Mouse (Mus musculus) cerebellum, adult 9-11 months (tissue): ENCODE data around the gene Cdk12.
"Not testable (repeated sequence)": the region's sequence is repeated elsewhere in the genome, so short reads cannot be mapped to it uniquely, and the experiment has no call there.

Experiments used
- DNase-seq: peaks from one replicate; pipeline ENCODE4 v3.0.0; 2022

The Cdk12 gene

GRCm38 (mm10) chr11:98202641-98203350 is at the start of gene Cdk12:
Gene Cdk12, plus strand, starts transcription at chr11:98203059.
- DNase-seq, result peak; percentile 97

GRCm38 (mm10) chr11:98155094-98155493 is 47.8 kb upstream of the Cdk12 start:
- no peak for DNase-seq

DNA sequence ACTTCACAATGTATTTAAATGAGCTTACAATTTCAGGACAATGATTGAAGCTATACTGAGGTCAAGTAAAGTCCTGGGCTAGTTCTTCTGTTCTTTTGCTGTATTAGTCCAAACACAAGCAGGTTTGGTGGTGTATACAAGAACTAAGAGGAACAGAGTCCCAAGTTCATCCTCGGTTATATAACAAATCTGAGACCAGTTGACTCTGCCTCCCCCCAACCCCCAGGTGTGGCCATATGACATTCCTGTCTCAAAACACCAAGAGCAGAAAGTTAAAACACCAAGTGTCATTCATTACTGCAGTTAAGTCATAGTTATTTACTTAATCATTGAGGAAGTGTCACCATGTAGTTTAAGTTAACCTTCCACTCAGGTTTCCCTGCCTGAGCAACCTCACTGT is 34.5 kb upstream of the Cdk12 start:
- no peak for DNase-seq

GRCm38 (mm10) chr11:98182149-98182548 is 20.7 kb upstream of the Cdk12 start:
- DNase-seq, result not testable (repeated sequence)

DNA sequence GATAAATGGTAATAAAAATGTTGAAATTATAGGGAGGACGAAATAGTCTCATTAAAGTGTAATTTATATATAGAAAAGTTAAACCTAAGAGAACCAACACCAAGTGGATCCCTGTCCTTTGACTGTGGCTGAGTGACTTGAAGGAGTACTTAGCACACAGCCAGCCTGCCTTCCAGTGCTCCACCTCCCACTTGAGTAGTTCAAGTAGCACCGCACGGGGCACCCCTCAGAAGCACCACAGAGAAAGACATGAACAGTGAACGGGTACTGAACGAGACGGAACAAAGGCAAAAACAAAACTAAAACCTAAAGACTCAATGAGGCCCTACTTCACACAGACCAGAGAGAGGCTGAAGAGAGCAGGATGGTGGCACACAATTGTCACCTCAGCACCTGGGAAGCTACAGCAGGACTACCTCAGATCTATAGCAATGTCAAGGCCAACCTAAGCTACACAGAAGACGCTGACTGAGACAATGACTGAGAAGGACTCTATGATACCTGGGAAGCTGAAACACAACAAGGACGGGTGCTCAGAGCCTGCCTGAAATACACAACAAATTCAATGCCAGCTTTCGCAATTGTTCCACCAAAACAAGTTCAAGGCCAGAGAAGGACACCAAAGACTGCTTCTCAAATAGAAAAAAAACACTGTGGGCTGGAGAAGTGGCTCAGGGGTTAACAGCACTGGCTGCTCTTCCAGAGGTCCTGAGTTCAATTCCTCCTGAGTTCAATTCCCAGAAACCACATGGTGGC is 15.0 kb upstream of the Cdk12 start:
- DNase-seq, result no peak

- DNase-seq, result no peak
Observed at GRCm38 (mm10) chr11:98190820-98191219, 12.0 kb upstream of the Cdk12 start.

- peak; percentile 91 for DNase-seq
Observed at GRCm38 (mm10) chr11:98192901-98193805, 9.7 kb upstream of the Cdk12 start, which contains the start of gene Med1. Gene Med1, minus strand, starts transcription at chr11:98193293.

- peak; percentile 44 for DNase-seq
Observed at GRCm38 (mm10) chr11:98201791-98202640, 843 bp upstream of the Cdk12 start.

DNA sequence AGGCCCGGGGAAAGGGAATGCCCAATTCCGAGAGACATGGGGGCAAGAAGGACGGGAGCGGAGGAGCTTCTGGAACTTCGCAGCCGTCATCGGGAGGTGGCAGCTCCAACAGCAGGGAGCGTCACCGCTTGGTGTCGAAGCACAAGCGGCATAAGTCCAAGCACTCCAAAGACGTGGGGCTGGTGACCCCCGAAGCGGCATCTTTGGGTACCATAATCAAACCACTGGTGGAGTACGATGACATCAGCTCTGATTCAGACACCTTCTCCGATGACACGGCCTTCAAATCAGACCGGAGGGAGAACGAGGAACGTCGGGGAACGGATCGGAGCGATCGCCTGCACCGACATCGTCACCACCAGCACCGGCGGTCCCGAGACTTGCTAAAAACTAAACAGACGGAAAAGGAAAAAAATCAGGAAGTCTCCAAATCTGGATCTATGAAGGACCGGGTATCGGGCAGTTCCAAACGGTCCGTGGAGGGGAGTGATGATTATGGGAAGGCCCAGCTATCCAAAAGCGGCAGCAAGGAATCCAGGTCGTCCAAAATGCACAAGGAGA is 572 bp downstream of the Cdk12 start:
- DNase-seq, result peak; percentile 66

DNA sequence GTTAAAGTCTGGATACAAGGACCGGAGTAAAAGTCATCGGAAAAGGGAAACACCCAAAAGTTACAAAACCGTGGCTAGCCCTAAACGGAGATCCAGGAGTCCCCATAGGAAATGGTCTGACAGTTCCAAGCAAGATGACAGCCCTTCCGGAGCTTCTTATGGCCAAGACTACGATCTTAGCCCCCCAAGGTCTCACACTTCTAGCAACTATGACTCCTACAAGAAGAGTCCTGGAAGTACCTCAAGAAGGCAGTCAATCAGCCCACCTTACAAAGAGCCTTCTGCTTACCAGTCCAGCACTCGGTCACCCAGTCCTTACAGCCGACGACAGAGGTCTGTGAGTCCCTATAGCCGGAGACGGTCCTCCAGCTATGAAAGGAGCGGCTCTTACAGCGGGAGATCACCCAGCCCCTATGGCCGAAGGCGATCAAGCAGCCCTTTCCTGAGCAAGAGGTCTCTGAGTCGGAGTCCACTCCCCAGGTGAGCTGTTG is 1.1 kb downstream of the Cdk12 start:
- DNase-seq, result no peak

- no peak for DNase-seq
Observed at GRCm38 (mm10) chr11:98205463-98205862, 2.6 kb downstream of the Cdk12 start.

DNA sequence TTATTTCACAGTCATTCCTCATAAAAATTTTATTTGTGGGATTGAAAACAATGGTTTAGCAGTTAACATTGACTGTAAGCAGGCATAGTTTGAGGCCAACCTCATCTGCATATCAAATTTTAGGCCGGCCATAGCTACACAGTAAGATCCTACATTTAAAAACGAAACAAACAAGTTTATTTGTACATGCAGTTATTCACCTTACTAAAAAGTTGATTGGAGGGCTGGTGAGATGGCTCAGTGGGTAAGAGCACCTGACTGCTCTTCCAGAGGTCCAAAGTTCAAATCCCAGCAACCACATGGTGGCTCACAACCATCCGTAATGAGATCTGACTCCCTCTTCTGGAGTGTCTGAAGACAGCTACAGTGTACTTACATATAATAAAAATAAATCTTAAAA is 3.4 kb downstream of the Cdk12 start:
- DNase-seq, result not testable (repeated sequence)

- DNase-seq, result not testable (repeated sequence)
Observed at GRCm38 (mm10) chr11:98209661-98210060, 6.8 kb downstream of the Cdk12 start.

DNA sequence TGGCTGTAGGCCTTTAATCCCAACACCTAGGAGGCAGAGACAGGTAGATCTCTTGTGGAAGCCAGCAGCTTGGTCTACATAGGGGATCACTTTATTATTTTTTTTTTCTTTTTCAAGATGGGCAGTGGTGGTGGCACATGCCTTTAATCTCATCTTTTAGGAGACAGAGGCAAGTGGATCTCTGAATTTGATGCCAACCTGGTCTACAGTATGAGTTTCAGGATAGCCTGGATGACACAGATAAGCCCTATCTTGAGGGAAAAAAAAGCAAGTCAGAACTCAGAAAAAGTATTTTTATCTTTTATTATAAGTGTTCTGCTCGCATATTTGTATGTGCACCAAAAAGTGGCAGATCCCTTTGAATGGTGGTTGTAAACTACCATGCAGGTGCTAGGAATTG is 10.5 kb downstream of the Cdk12 start:
- DNase-seq, result no peak

DNA sequence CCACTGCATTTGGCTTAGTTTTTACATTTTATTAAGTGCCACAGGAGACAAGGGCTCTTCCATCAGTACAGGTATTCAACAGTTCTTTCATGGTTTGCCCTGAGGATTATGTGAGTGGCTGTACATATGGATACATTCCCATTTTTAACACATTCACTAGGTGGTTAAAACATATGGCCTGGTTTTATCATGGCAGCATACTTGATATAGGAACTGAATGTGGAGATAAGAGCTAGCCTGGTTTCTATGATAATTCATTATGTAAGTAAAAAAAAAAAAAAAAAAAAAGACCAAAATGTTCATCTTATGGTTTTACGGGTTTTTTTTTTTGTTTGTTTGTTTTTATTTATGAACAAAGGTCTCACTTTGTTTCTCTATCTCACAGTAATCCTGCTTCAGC is 23.5 kb downstream of the Cdk12 start:
- no peak for DNase-seq

DNA sequence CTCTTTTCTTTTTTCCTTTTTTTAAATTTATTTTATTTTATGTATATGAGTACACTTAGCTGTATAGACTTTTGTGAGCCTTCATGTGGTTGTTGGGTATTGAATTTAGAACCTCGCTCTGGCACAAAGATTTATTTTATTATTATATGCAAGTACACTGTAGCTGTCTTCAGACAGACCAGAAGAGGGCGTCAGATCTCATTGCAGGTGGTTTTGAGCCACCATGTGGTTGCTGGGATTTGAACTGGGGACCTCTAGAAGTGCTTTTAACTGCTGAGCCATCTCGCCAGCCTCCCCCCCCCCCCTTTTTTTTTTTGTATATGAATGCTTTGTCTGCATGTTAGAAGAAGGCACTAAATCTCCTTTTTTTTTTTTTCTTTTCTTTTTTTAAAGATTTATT is 35.6 kb downstream of the Cdk12 start:
- DNase-seq, result no peak

GRCm38 (mm10) chr11:98238995-98239394 is 36.1 kb downstream of the Cdk12 start:
- no peak for DNase-seq

- DNase-seq, result not testable (repeated sequence)
Observed at GRCm38 (mm10) chr11:98242910-98243309, 40.1 kb downstream of the Cdk12 start.

DNA sequence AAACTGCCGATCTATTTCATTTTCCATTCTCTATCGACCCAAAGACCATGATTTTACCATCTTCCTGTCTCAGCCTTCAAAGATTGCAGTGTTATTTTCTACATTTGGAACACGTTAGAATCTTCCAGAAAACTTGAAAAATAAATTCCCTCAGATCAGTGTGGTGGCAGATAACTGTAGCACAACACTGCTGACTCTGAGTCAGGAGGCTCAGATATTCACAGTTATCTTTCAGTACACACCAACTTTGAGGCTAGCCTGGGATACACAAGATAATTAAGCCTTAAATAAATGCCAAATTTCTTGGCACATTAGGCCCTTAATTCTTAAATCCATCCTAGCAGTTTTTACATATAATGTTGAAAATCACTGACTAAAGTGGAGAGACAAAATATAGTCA is 41.6 kb downstream of the Cdk12 start:
- no peak for DNase-seq

- no peak for DNase-seq
Observed at GRCm38 (mm10) chr11:98247325-98247724, 44.5 kb downstream of the Cdk12 start.

DNA sequence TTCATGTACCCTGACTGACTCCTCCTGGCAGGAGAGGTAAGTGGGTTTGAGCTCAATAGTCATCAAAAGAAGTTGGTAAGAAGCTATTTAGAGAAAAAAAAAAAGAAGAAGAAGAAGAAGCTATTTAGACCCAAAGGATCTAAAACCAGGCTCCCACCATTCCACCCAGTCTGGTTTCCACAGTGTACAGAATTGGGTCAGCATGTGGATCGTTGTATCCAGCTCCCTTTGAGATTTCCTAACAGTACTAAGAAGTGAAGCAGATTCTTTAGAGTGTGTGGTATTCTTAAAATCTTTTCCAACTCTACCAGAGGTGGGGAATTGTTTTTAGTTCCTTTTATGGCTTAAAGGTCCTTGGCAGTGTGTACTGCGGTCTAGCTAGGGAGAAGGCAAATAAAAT is 50.9 kb downstream of the Cdk12 start:
- no peak for DNase-seq
